Mouse (Mus musculus) embryonic facial prominence, embryonic 13.5 days (tissue): ENCODE data around the gene Tnfaip8l1. TPM values are rescaled to one million over a fixed set of nuclear protein-coding genes. Genes with fewer than 3 reads are reported as not detected.

ENCODE experiments used
- ATAC-seq: fragments of 200-750 bp; cut with Nextera tagmentation; 2 replicates; pipeline ENCODE4 v1.8.0; 2017; ENCODE audit warnings: low read depth; ENCODE audit not compliant: insufficient number of reproducible peaks, insufficient read depth, low FRiP score, low TSS enrichment
- H3K27ac ChIP-seq: fragments of 300-500 bp; sonication (generic); 2 replicates; pipeline ENCODE4 v1.5.1; 2015; ENCODE audit warnings: moderate library complexity, mild to moderate bottlenecking, inconsistent platforms
- H3K27me3 ChIP-seq: fragments of 300-500 bp; sonication (generic); 2 replicates; pipeline ENCODE4 v1.6.1; 2015; ENCODE audit warnings: mild to moderate bottlenecking, inconsistent platforms
- H3K36me3 ChIP-seq: fragments of 300-500 bp; sonication (generic); 2 replicates; pipeline ENCODE4 v1.6.1; 2015; ENCODE audit warnings: mild to moderate bottlenecking, inconsistent platforms
- H3K4me1 ChIP-seq: fragments of 300-500 bp; sonication (generic); 2 replicates; pipeline ENCODE4 v1.6.1; 2015; ENCODE audit warnings: inconsistent platforms
- H3K4me2 ChIP-seq: fragments of 300-500 bp; sonication (generic); 2 replicates; pipeline ENCODE4 v1.6.1; 2015; ENCODE audit warnings: moderate library complexity, mild to moderate bottlenecking, inconsistent platforms
- H3K4me3 ChIP-seq: fragments of 300-500 bp; sonication (generic); 2 replicates; pipeline ENCODE4 v1.5.1; 2015; ENCODE audit warnings: mild to moderate bottlenecking, inconsistent platforms
- H3K9ac ChIP-seq: fragments of 300-500 bp; sonication (generic); 2 replicates; pipeline ENCODE4 v1.6.1; 2015; ENCODE audit warnings: mild to moderate bottlenecking, inconsistent platforms
- H3K9me3 ChIP-seq: fragments of 300-500 bp; sonication (generic); 2 replicates; pipeline ENCODE4 v1.6.1; 2016; ENCODE audit warnings: inconsistent platforms
- WGBS: fragments of 180-500 bp; shearing (Covaris S2); methylation state at CpG from one replicate; pipeline ENCODE4 v1.1.7; 2015; ENCODE audit warnings: mixed read lengths; 5-methylcytosine and 5-hydroxymethylcytosine counted together
- polyA plus RNA-seq: library from polyadenylated mRNA; unstranded; fragments of >200 nt; fragmentation: Nextera tagmentation; extraction: Ambion mirVana; gene quantifications from 2 replicates; pipeline ENCODE4 v1.2.1, GENCODE M21; 2015

Tnfaip8l1 gene
- polyA plus RNA-seq, 1 experiment from 2014 or later, result 13.9 TPM

GRCm38 (mm10) chr17:56139858-56140595 lies 22.2 kb upstream of the Tnfaip8l1 start, which contains the start of gene Sema6b:
Sema6b (minus strand) TSS chr17:56140343.
- WGBS, result 1% methylated on average over 76 of the region's 79 CpGs
- no peaks in the 10 kb centered on the region for H3K36me3 ChIP-seq
- no peaks in the 10 kb centered on the region for H3K9me3 ChIP-seq
- peak within 1 kb of the TSS; percentile 96 for H3K4me2 ChIP-seq
- no peak within 1 kb of the TSS for H3K27ac ChIP-seq
- H3K27me3 ChIP-seq, result peaks cover 83% of the 10 kb centered on the region
- peak within 1 kb of the TSS; percentile 75 for H3K4me3 ChIP-seq
- peak within 1 kb of the TSS; percentile 77 for H3K9ac ChIP-seq
- no peak; the same call in 1 of the 2 replicates for ATAC-seq
- peaks cover 29% of the 10 kb centered on the region for H3K4me1 ChIP-seq

GRCm38 (mm10) chr17:56141702-56142605 lies 20.3 kb upstream of the Tnfaip8l1 start:
- Histone ChIP-seq H3K9me3 (no peaks in the 10 kb centered on the region), H3K27me3 (peaks cover 99% of the 10 kb centered on the region), H3K9ac (peak overlapping the region; percentile 62), H3K27ac (no peak overlapping the region), H3K4me2 (peak overlapping the region; percentile 75), H3K4me3 (peak overlapping the region; percentile 46), H3K4me1 (peaks cover 27% of the 10 kb centered on the region), H3K36me3 (no peaks in the 10 kb centered on the region)
- WGBS, result under 1% methylated on average over 44 of the region's 47 CpGs
- no peak for ATAC-seq

GRCm38 (mm10) chr17:56144546-56144945 lies 17.7 kb upstream of the Tnfaip8l1 start:
- WGBS, result 73% methylated on average over 9 of the region's 9 CpGs
- Histone ChIP-seq H3K9me3 (no peaks in the 10 kb centered on the region), H3K27me3 (peaks cover 100% of the 10 kb centered on the region)

GRCm38 (mm10) chr17:56146131-56146530 lies 16.1 kb upstream of the Tnfaip8l1 start:
- Histone ChIP-seq H3K4me2 (no peak overlapping the region), H3K9ac (no peak overlapping the region), H3K27me3 (peaks cover 100% of the 10 kb centered on the region), H3K4me1 (peaks cover 20% of the 10 kb centered on the region), H3K27ac (no peak overlapping the region), H3K4me3 (no peak overlapping the region), H3K36me3 (no peaks in the 10 kb centered on the region), H3K9me3 (no peaks in the 10 kb centered on the region)
- 15% methylated on average over 9 of the region's 9 CpGs for WGBS
- no peak for ATAC-seq

More at GRCm38 (mm10) chr17:56144546-56144945, 17.7 kb upstream of the Tnfaip8l1 start:
- Histone ChIP-seq H3K27ac (no peak overlapping the region), H3K9ac (no peak overlapping the region), H3K4me3 (no peak overlapping the region), H3K4me1 (peaks cover 21% of the 10 kb centered on the region), H3K4me2 (no peak overlapping the region), H3K36me3 (no peaks in the 10 kb centered on the region)
- ATAC-seq, result no peak

GRCm38 (mm10) chr17:56147420-56147819 lies 14.9 kb upstream of the Tnfaip8l1 start:
- Histone ChIP-seq H3K27ac (no peak overlapping the region), H3K9me3 (no peaks in the 10 kb centered on the region), H3K9ac (no peak overlapping the region), H3K4me2 (no peak overlapping the region), H3K4me1 (peaks cover 11% of the 10 kb centered on the region), H3K27me3 (peaks cover 96% of the 10 kb centered on the region), H3K4me3 (no peak overlapping the region), H3K36me3 (no peaks in the 10 kb centered on the region)
- WGBS, result 64% methylated on average over 12 of the region's 12 CpGs
- no peak for ATAC-seq

GRCm38 (mm10) chr17:56148280-56148679 lies 14.0 kb upstream of the Tnfaip8l1 start:
- WGBS, result 18% methylated on average over 9 of the region's 9 CpGs
- no peaks in the 10 kb centered on the region for H3K9me3 ChIP-seq
- H3K36me3 ChIP-seq, result no peaks in the 10 kb centered on the region
- peaks cover 94% of the 10 kb centered on the region for H3K27me3 ChIP-seq
- H3K9ac ChIP-seq, result no peak overlapping the region
- H3K4me3 ChIP-seq, result peak overlapping the region; percentile 21
- H3K27ac ChIP-seq, result no peak overlapping the region
- peak overlapping the region; percentile 52 for H3K4me2 ChIP-seq
- no peak for ATAC-seq
- H3K4me1 ChIP-seq, result peaks cover 9% of the 10 kb centered on the region

- WGBS, result 3% methylated on average over 30 of the region's 30 CpGs
- Histone ChIP-seq H3K9me3 (no peaks in the 10 kb centered on the region), H3K4me2 (peak overlapping the region; percentile 52), H3K4me3 (peak overlapping the region; percentile 21), H3K27me3 (peaks cover 94% of the 10 kb centered on the region), H3K36me3 (no peaks in the 10 kb centered on the region), H3K27ac (no peak overlapping the region), H3K9ac (peak overlapping the region; percentile 36; the same call in 1 of the 2 replicates), H3K4me1 (peaks cover 9% of the 10 kb centered on the region)
- ATAC-seq, result no peak
These were observed 13.3 kb upstream of the Tnfaip8l1 start for GRCm38 (mm10) chr17:56148790-56149618.

GRCm38 (mm10) chr17:56149897-56150296 lies 12.4 kb upstream of the Tnfaip8l1 start:
- Histone ChIP-seq H3K4me1 (peaks cover 9% of the 10 kb centered on the region), H3K9me3 (no peaks in the 10 kb centered on the region), H3K27me3 (peaks cover 94% of the 10 kb centered on the region), H3K4me3 (no peak overlapping the region), H3K4me2 (no peak overlapping the region), H3K36me3 (no peaks in the 10 kb centered on the region), H3K27ac (no peak overlapping the region), H3K9ac (no peak overlapping the region)
- ATAC-seq, result no peak
- WGBS, result 29% methylated on average over 2 of the region's 2 CpGs

GRCm38 (mm10) chr17:56153643-56154042 lies 8.6 kb upstream of the Tnfaip8l1 start:
- Histone ChIP-seq H3K27ac (no peak overlapping the region), H3K4me2 (no peak overlapping the region), H3K9ac (no peak overlapping the region), H3K36me3 (no peaks in the 10 kb centered on the region), H3K9me3 (no peaks in the 10 kb centered on the region), H3K4me1 (peaks cover 5% of the 10 kb centered on the region), H3K4me3 (no peak overlapping the region), H3K27me3 (peaks cover 84% of the 10 kb centered on the region)
- WGBS, result 42% methylated on average over 9 of the region's 9 CpGs
- no peak for ATAC-seq

- Histone ChIP-seq H3K9ac (no peak overlapping the region), H3K4me1 (peaks cover 15% of the 10 kb centered on the region), H3K4me3 (no peak overlapping the region), H3K9me3 (no peaks in the 10 kb centered on the region), H3K27me3 (peaks cover 28% of the 10 kb centered on the region), H3K36me3 (no peaks in the 10 kb centered on the region), H3K4me2 (no peak overlapping the region), H3K27ac (no peak overlapping the region)
- 3% methylated on average over 9 of the region's 9 CpGs for WGBS
- no peak for ATAC-seq
These were observed 2.5 kb upstream of the Tnfaip8l1 start for GRCm38 (mm10) chr17:56159729-56160128.
